Mouse (Mus musculus) limb, embryonic 14.5 days (tissue): ENCODE results near the gene Cct5. TPM values are rescaled to one million over a fixed set of nuclear protein-coding genes. Genes with fewer than 3 reads are reported as not detected.

ENCODE experiments used
- ATAC-seq: fragments of 200-750 bp; cut with Nextera tagmentation; 2 replicates; pipeline ENCODE4 v1.8.0; 2017; ENCODE audit warnings: low read depth, moderate number of reproducible peaks, moderate TSS enrichment; ENCODE audit not compliant: low FRiP score
- DNase-seq: peaks from one replicate; pipeline ENCODE4 v3.0.0-alpha.2; 2015; ENCODE audit warnings: low spot score
- H3K27ac ChIP-seq: fragments of 300-500 bp; sonication (generic); replicated peaks from 2 replicates; pipeline ENCODE4 v1.5.1; 2014; ENCODE audit warnings: low read depth, mild to moderate bottlenecking, low read length, moderate library complexity, mixed read lengths
- H3K27me3 ChIP-seq: fragments of 300-500 bp; sonication (generic); 2 replicates; pipeline ENCODE4 v1.6.1; 2014; ENCODE audit warnings: low read length, mixed read lengths; ENCODE audit not compliant: control insufficient read depth, insufficient read depth
- H3K36me3 ChIP-seq: fragments of 300-500 bp; sonication (generic); 2 replicates; pipeline ENCODE4 v1.6.1; 2014; ENCODE audit warnings: mild to moderate bottlenecking, low read length, moderate library complexity, mixed read lengths; ENCODE audit not compliant: control insufficient read depth, insufficient read depth
- H3K4me1 ChIP-seq: fragments of 300-500 bp; sonication (generic); 2 replicates; pipeline ENCODE4 v1.6.1; 2014; ENCODE audit warnings: antibody characterized with exemption, low read length, mixed read lengths; ENCODE audit not compliant: control insufficient read depth, insufficient read depth
- H3K4me2 ChIP-seq: fragments of 300-500 bp; sonication (generic); replicated peaks from 2 replicates; pipeline ENCODE4 v1.6.1; 2014; ENCODE audit warnings: low read depth, mild to moderate bottlenecking, low read length, moderate library complexity; ENCODE audit not compliant: severe bottlenecking
- H3K4me3 ChIP-seq: fragments of 300-500 bp; sonication (generic); replicated peaks from 2 replicates; pipeline ENCODE4 v1.5.1; 2014; ENCODE audit warnings: low read length
- H3K9ac ChIP-seq: fragments of 300-500 bp; sonication (generic); 2 replicates; pipeline ENCODE4 v1.6.1; 2014; ENCODE audit warnings: mild to moderate bottlenecking, low read depth, low read length, moderate library complexity; ENCODE audit not compliant: severe bottlenecking
- H3K9me3 ChIP-seq: fragments of 300-500 bp; sonication (generic); 2 replicates; pipeline ENCODE4 v1.6.1; 2016; ENCODE audit warnings: low read length; ENCODE audit not compliant: control insufficient read depth
- POLR2A ChIP-seq: fragments of 200-500 bp; IDR thresholded peaks from 2 replicates; pipeline ENCODE4 v1.8.0; 2012; ENCODE audit warnings: inconsistent platforms, mild to moderate bottlenecking, moderate library complexity, borderline replicate concordance; ENCODE audit not compliant: insufficient read depth, insufficient read length; ENCODE audit errors: extremely low read depth
- WGBS: fragments of 180-500 bp; shearing (Covaris S2); extraction: QIAGEN DNeasy Blood & Tissue Kit; methylation state at CpG from one replicate; pipeline ENCODE4 v1.1.7; 2014; 5-methylcytosine and 5-hydroxymethylcytosine counted together
- polyA plus RNA-seq, 2 experiments: library from polyadenylated mRNA; depleted of rRNA in 1 of 2; stranded (reverse) in 1 of 2; unstranded in 1 of 2; fragments of >200 nt; fragmentation: Nextera tagmentation in 1 of 2; extraction: Ambion mirVana in 1 of 2; gene quantifications; 2 replicates each; pipeline versions ENCODE4 v1.2.1 to v1.2.3; 2012 to 2014

Gene Cct5
- polyA plus RNA-seq (2012; rRNA removed) (254 and 328 TPM in 2 replicates), polyA plus RNA-seq (2014; fragmentation: Nextera tagmentation; extraction: Ambion mirVana) (505 and 509 TPM in 2 replicates)

DNA sequence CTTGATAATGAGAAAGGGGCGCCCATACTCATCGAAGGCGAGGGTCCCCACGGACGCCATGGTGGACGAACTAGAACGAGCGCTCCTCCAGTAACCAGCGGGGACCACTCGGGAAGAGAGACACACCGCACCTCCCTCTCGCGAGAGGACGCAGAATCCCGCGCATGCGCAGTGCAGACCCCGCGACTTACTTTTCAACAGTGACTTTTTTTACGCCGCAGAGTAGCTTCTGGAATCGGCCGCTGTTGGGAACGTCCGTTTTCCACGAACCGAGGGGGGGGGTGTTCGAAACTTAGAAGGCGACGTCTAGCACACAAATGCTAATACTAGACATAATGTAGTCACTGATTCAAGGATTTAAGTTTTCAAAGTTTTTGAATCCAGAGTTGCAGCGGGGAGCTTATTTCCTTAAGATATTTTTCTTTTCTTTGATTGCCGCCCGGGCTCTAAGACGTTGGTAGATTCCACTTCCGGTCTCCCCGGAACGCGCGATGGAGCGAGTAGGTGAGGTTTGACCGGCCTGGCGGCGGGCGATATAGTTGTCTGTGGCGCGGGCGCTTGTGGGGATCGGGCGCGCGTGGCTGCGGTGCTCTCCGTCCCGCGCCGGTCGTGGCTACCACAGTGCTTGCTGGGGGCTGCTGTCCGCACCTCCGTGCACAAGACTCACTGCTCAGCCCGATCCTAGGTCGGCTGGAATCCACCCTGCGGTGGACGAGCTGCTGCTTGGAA is at the start of gene Cct5, which contains the start of gene Fam173b:
Cct5 (minus strand) TSS at position 159 of the 729 bp plus-strand sequence.
Fam173b (plus strand) TSS at position 207 of the 729 bp plus-strand sequence.
- Histone ChIP-seq H3K4me2 (peak within 1 kb of the TSS; percentile 89), H3K27ac (peak within 1 kb of the TSS; percentile 93), H3K9me3 (no peaks in the 10 kb centered on the region), H3K4me3 (peak within 1 kb of the TSS; percentile 87), H3K27me3 (no peaks in the 10 kb centered on the region), H3K4me1 (peaks cover 17% of the 10 kb centered on the region), H3K9ac (peak within 1 kb of the TSS; percentile 94), H3K36me3 (peaks cover 15% of the 10 kb centered on the region)
- peak; percentile 88; the same call in 1 of the 2 replicates for TF ChIP-seq POLR2A
- ATAC-seq, result peak; percentile 90
- WGBS, result under 1% methylated on average over 63 of the region's 63 CpGs
- peak; percentile 97 for DNase-seq

DNA sequence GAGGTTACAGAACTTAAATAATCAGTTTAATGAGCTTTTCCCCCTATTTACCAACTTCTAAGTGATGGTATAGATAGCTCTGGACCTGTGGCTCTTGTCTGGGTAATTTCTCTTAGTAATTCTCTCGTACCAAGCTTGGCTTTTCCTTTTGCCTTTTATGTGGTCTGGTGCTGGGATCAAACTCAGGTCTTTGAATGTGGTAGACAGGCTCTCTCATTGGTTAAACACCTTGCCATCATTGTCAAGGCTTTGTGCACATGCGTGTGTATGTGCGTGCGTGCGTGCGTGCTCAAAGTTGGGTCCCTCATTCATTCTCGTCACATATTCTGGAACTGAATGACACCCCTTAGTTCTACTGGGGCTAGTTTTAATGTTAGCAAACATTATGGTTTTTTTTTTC is 49.2 kb upstream of the Cct5 start:
- Histone ChIP-seq H3K27me3 (no peaks in the 10 kb centered on the region), H3K4me3 (no peak overlapping the region), H3K27ac (no peak overlapping the region), H3K9ac (no peak overlapping the region), H3K9me3 (no peaks in the 10 kb centered on the region), H3K4me1 (peaks cover 13% of the 10 kb centered on the region), H3K36me3 (no peaks in the 10 kb centered on the region), H3K4me2 (no peak overlapping the region)
- no peak for TF ChIP-seq POLR2A
- DNase-seq, result no peak
- 85% methylated on average over 7 of the region's 7 CpGs for WGBS
- no peak for ATAC-seq

DNA sequence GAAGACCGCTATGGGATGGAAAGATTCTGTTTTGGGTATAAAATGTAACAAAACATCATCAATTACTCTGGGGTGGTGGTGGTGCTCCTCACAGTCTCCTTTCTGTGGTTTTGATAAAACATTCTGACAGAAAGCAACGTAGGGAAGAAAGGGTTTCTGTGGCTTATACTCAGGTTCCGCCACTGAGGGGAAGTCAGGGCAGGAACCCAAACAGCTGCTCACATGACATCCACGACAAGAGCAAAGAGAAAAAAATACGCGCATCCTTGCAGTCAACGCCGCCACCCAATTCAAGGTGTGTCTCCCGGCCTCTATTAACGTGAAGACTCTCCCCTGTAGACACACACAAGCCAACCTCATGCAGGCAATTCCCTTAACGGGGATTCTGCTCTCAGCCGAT is 48.1 kb upstream of the Cct5 start:
- no peaks in the 10 kb centered on the region for H3K36me3 ChIP-seq
- no peak overlapping the region for H3K4me2 ChIP-seq
- H3K9ac ChIP-seq, result no peak overlapping the region
- H3K9me3 ChIP-seq, result no peaks in the 10 kb centered on the region
- DNase-seq (no peak), ATAC-seq (no peak)
- WGBS, result 89% methylated on average over 12 of the region's 12 CpGs
- no peak overlapping the region for H3K27ac ChIP-seq
- H3K4me3 ChIP-seq, result no peak overlapping the region
- no peaks in the 10 kb centered on the region for H3K27me3 ChIP-seq
- TF ChIP-seq POLR2A, result no peak
- peaks cover 13% of the 10 kb centered on the region for H3K4me1 ChIP-seq

DNA sequence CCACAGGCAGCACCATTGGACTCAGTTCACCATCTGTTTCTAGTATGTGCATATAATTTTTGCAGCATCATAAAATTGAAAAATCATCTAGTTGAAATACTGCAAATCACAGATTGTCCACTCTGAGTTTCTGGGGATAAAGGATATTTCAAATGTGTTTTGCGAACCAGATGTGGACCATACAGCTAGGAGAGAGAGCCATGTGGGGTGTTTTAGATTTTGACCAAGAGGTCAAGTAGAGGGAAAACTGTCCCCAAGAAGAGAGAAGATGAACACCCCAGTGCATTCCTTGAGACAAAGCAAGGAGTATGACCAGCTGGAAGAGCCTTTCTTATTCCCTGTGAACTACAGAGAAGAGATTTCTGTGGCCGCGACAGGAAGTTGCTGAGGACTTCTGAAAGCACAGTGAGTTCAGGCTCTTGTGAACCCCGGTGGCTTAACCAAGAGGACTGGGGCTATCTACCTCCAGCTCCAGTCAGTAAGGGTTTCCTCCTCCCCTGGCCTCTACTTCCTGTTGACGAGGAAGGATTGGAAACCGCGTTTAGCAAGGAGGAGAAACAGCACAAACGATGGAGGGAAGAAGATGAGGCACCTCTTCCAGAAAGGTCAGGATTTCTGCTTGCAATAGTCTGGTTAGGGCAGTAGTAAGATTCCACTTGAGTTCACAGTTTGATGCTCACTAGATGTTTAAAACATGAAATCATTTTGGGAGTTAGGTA is 46.4 kb upstream of the Cct5 start:
- H3K4me2 ChIP-seq, result no peak overlapping the region
- no peak for TF ChIP-seq POLR2A
- WGBS, result 71% methylated on average over 8 of the region's 8 CpGs
- H3K9ac ChIP-seq, result no peak overlapping the region; the same call in 1 of the 2 replicates
- no peak overlapping the region for H3K4me3 ChIP-seq
- DNase-seq (no peak), ATAC-seq (no peak)
- H3K27ac ChIP-seq, result no peak overlapping the region
- H3K27me3 ChIP-seq, result no peaks in the 10 kb centered on the region
- H3K4me1 ChIP-seq, result peaks cover 13% of the 10 kb centered on the region
- no peaks in the 10 kb centered on the region for H3K9me3 ChIP-seq
- H3K36me3 ChIP-seq, result no peaks in the 10 kb centered on the region

DNA sequence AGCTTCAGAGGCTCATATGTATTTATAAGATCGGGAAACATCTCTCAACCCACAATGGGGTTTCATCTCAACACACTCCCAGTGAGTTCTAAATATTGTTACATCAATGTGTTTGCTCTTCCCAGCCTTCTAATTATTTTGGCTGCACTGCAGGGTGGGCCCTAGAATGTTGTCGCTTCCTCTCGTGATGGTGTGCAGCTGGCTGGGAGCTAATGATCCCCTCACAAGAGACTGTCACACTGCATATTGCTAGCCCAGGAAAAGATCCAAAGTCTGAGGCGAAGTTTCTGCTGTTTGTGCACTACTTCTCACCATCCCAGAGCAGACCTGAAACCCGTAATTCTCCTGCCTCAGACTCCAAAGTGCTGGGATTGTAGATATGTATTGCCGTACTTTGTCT is 45.6 kb upstream of the Cct5 start:
- Histone ChIP-seq H3K4me1 (peaks cover 13% of the 10 kb centered on the region), H3K4me3 (no peak overlapping the region), H3K27ac (no peak overlapping the region), H3K4me2 (no peak overlapping the region), H3K36me3 (no peaks in the 10 kb centered on the region), H3K9me3 (no peaks in the 10 kb centered on the region), H3K27me3 (no peaks in the 10 kb centered on the region), H3K9ac (no peak overlapping the region)
- ATAC-seq (no peak), DNase-seq (no peak)
- WGBS, result 79% methylated on average over 6 of the region's 6 CpGs
- no peak for TF ChIP-seq POLR2A
